Mouse (Mus musculus): ENCODE measurements around the gene Gm17349. TPM values are rescaled to one million over a fixed set of nuclear protein-coding genes. Genes with fewer than 3 reads are reported as not detected.
A peak's percentile ranks its signal among the peaks of the same experiment; 100 is the strongest.

Gm17349 gene
- total RNA-seq, 2 experiments from 2014 or later, result 2.8 to 4.2 TPM

- intact Hi-C loops (cut with DNase I), result loop anchor here (1.0 to 5.0 kb wide), 2 partner anchors 73 to 172 kb away; no protein-coding TSS in a partner anchor
- DNase-seq (ENCODE audit: low spot score), result no peak
Measured at GRCm38 (mm10) chr15:99669392-99669791, 35.9 kb downstream of the Gm17349 start.

GRCm38 (mm10) chr15:99668881-99669280 is 36.4 kb downstream of the Gm17349 start:
- peak; percentile 44 for DNase-seq (ENCODE audit: low spot score)
- intact Hi-C loops (cut with DNase I), result loop anchor here (1.0 to 5.0 kb wide), 2 partner anchors 73 to 172 kb away; no protein-coding TSS in a partner anchor

- DNase-seq (ENCODE audit: low spot score), result no peak
- intact Hi-C loops (cut with DNase I), result loop anchor here (5.0 kb wide), 1 partner anchor 170 kb away; no protein-coding TSS in a partner anchor
Measured at GRCm38 (mm10) chr15:99667544-99667943, 37.7 kb downstream of the Gm17349 start.

GRCm38 (mm10) chr15:99664600-99665451 is 40.5 kb downstream of the Gm17349 start:
- intact Hi-C loops (cut with DNase I), result loop anchor here (5.0 kb wide), 1 partner anchor 168 kb away; no protein-coding TSS in a partner anchor
- peak; percentile 46 for DNase-seq (ENCODE audit: low spot score)

- DNase-seq (ENCODE audit: low spot score), result no peak
- intact Hi-C loops (cut with DNase I), result no loop called here
Measured at GRCm38 (mm10) chr15:99663964-99664599, 41.2 kb downstream of the Gm17349 start.

GRCm38 (mm10) chr15:99662371-99662770 is 42.9 kb downstream of the Gm17349 start:
- DNase-seq (ENCODE audit: low spot score), result no peak
- intact Hi-C loops (cut with DNase I), result no loop called here

GRCm38 (mm10) chr15:99661121-99661830 is 44.0 kb downstream of the Gm17349 start:
- no peak for DNase-seq (ENCODE audit: low spot score)
- intact Hi-C loops (cut with DNase I), result no loop called here

- intact Hi-C loops (cut with DNase I), result no loop called here
- DNase-seq (ENCODE audit: low spot score), result no peak
Measured at GRCm38 (mm10) chr15:99658437-99658836, 46.9 kb downstream of the Gm17349 start.

GRCm38 (mm10) chr15:99655956-99656355 is 49.3 kb downstream of the Gm17349 start:
- intact Hi-C loops (cut with DNase I), result no loop called here
- DNase-seq (ENCODE audit: low spot score), result no peak

GRCm38 (mm10) chr15:99653876-99654275 is 51.4 kb downstream of the Gm17349 start:
- intact Hi-C loops (cut with DNase I), result no loop called here
- DNase-seq (ENCODE audit: low spot score), result no peak

GRCm38 (mm10) chr15:99653291-99653690 is 52.0 kb downstream of the Gm17349 start:
- DNase-seq (ENCODE audit: low spot score), result no peak
- intact Hi-C loops (cut with DNase I), result no loop called here

Other genes with a start within 250 kb of the Gm17349 start
- gene Nckap5l, start 247.7 kb downstream of the Gm17349 start, total RNA-seq (2021), result 1 to 10 TPM; 6.4 to 7.6 TPM
- gene Bcdin3d, start 230.8 kb downstream of the Gm17349 start, total RNA-seq (2021), result 1 to 10 TPM; 3.2 to 4.0 TPM
- under 1 TPM in 1 of 2 experiments, not detected in 1; 0.11 TPM for gene Faim2, start 177.3 kb downstream of the Gm17349 start, total RNA-seq (2021)
- not detected for gene Aqp2, start 126.4 kb downstream of the Gm17349 start, total RNA-seq (2021)
- gene Aqp5, start 114.7 kb downstream of the Gm17349 start, total RNA-seq (2021), result under 1 TPM in 1 of 2 experiments, not detected in 1; 0.22 TPM
- not detected for gene Aqp6, start 104.1 kb downstream of the Gm17349 start, total RNA-seq (2021)
- gene Racgap1, start 53.8 kb downstream of the Gm17349 start, total RNA-seq (2021), result 1 to 10 TPM; 2.8 to 3.0 TPM
- gene Asic1, start 35.1 kb downstream of the Gm17349 start, total RNA-seq (2021), result under 1 TPM; 0.48 to 0.55 TPM
- 10 to 100 TPM; 23.5 to 25.3 TPM for gene Smarcd1, start 3.4 kb downstream of the Gm17349 start, total RNA-seq (2021)
- 10 to 100 TPM; 54.1 to 67.6 TPM for gene Gpd1, start 12.0 kb upstream of the Gm17349 start, total RNA-seq (2021)
- 100 to 1,000 TPM; 227 to 229 TPM for gene Cox14, start 20.1 kb upstream of the Gm17349 start, total RNA-seq (2021)
- 10 to 100 TPM; 18.2 to 18.5 TPM for gene Cers5, start 67.4 kb upstream of the Gm17349 start, total RNA-seq (2021)
- gene Lima1, start 170.0 kb upstream of the Gm17349 start, total RNA-seq (2021), result 10 to 100 TPM; 17.9 to 20.2 TPM

Data from heart, postnatal 25 days (tissue).